Comparison of ENCODE assay signal across 19 mouse cellular contexts in genomic region chr10:80553997-80554396, GRCm38 (mm10). TPM values are rescaled to one million over a fixed set of nuclear protein-coding genes. Genes with fewer than 3 reads are reported as not detected.
DNase-seq lines count a peak whose midpoint lies in the region; ATAC-seq lines count a peak whose summit lies in the region.
"Had no signal": no experiment of that assay in that cellular context is flagged by ENCODE, and none has a peak within 500 bp of the region (broad histone marks: within the 10 kb centered on the region; RNA-seq: fewer than 3 reads in every experiment).

No protein-coding gene starts in this region.

- no peak overlapping the region for H3K4me2 ChIP-seq in heart, embryonic 14.5 days (ENCODE audit: low read length)
- peak overlapping the region; percentile 72 for H3K4me2 ChIP-seq in liver, embryonic 16.5 days (ENCODE audit: low read depth, low read length)
- H3K4me2 ChIP-seq: limb, embryonic 15.5 days had no signal

- peaks cover 17% of the 10 kb centered on the region for H3K36me3 ChIP-seq in heart, embryonic 14.5 days (ENCODE audit: control insufficient read depth, insufficient read depth, low read length)
- H3K36me3 ChIP-seq in megakaryocyte, embryonic 14.5 days (replicated peaks; ENCODE audit: low read length): peaks cover 63% of the 10 kb centered on the region
- peaks cover 9% of the 10 kb centered on the region for H3K36me3 ChIP-seq in liver, embryonic 16.5 days (ENCODE audit: control insufficient read depth, insufficient read depth)

- WGBS in heart, embryonic 14.5 days: 50% methylated on average over 6 of the region's 6 CpGs
- 50% methylated on average over 6 of the region's 6 CpGs for WGBS in liver, embryonic 16.5 days (ENCODE audit: insufficient replicate concordance)

- no peaks in the 10 kb centered on the region for H3K27me3 ChIP-seq in heart, embryonic 14.5 days (ENCODE audit: control insufficient read depth, insufficient read depth, low read length)
- no peaks in the 10 kb centered on the region for H3K27me3 ChIP-seq in megakaryocyte, embryonic 14.5 days (replicated peaks)
- H3K27me3 ChIP-seq in liver, embryonic 16.5 days (ENCODE audit: control insufficient read depth, insufficient read depth, low read depth, low read length): no peaks in the 10 kb centered on the region
- H3K27me3 ChIP-seq: limb, embryonic 15.5 days had no signal

- H3K27ac ChIP-seq in heart, embryonic 14.5 days (replicated peaks in 1 of 2; ENCODE audit: control insufficient read depth in 1 of 2, insufficient read depth in 1 of 2, low read depth in 2 of 2, low read length in 2 of 2): no peak overlapping the region; a peak in 1 of 4 replicates
- peak overlapping the region; percentile 93 for H3K27ac ChIP-seq in liver, embryonic 16.5 days (ENCODE audit: low read length)
- H3K27ac ChIP-seq: limb, embryonic 15.5 days had no signal

- H3K4me1 ChIP-seq in heart, embryonic 14.5 days (ENCODE audit: control insufficient read depth in 2 of 2, insufficient read depth in 2 of 2, low read length in 2 of 2): peaks cover 21 to 33% of the 10 kb centered on the region in 2 experiments
- H3K4me1 ChIP-seq in megakaryocyte, embryonic 14.5 days: peaks cover 76% of the 10 kb centered on the region
- peaks cover 50% of the 10 kb centered on the region for H3K4me1 ChIP-seq in liver, embryonic 16.5 days (ENCODE audit: control insufficient read depth, low read depth, low read length)

- no peak for DNase-seq in heart, adult 18-20 months
- no peak for DNase-seq in layer of hippocampus, adult 8-10 months (ENCODE audit: low spot score in 2 of 2)
- no peak for DNase-seq in retina, postnatal 1 day
- DNase-seq: B cell, adult 2 months; cerebellum, adult 8-10 months; gastrocnemius, postnatal 25 days; kidney, adult 2 months; kidney, postnatal 10 days; thymus, adult 18-20 months; thymus, postnatal 4 days had no signal

- peak overlapping the region; percentile 44 for H3K9ac ChIP-seq in heart, embryonic 14.5 days (ENCODE audit: low read length)
- H3K9ac ChIP-seq in liver, embryonic 16.5 days (ENCODE audit: low read depth, low read length): peak overlapping the region; percentile 63

- ATAC-seq in heart, embryonic 14.5 days (ENCODE audit: insufficient number of reproducible peaks, insufficient read depth, low FRiP score, low read depth): no peak
- ATAC-seq in megakaryocyte, adult 5-6 weeks (ENCODE audit: poor library complexity, severe bottlenecking): no peak
- peak; percentile 23 for ATAC-seq in erythroblast, adult 5-6 weeks (replicated peaks; ENCODE audit: low FRiP score, poor library complexity, severe bottlenecking)
- peak; percentile 18; the same call in 1 of the 2 replicates for ATAC-seq in liver, embryonic 16.5 days (ENCODE audit: low read depth)
- ATAC-seq: forebrain, embryonic 16.5 days; lung, postnatal 0 days had no signal

- no peaks in the 10 kb centered on the region for H3K9me3 ChIP-seq in heart, embryonic 14.5 days (ENCODE audit: control insufficient read depth, low read length)
- H3K9me3 ChIP-seq in megakaryocyte, embryonic 14.5 days: no peaks in the 10 kb centered on the region
- no peaks in the 10 kb centered on the region for H3K9me3 ChIP-seq in liver, embryonic 16.5 days (replicated peaks; ENCODE audit: control insufficient read depth, low read length)
- H3K9me3 ChIP-seq: limb, embryonic 15.5 days had no signal

- H3K4me3 ChIP-seq in heart, embryonic 14.5 days (ENCODE audit: control insufficient read depth in 1 of 2, insufficient read depth in 1 of 2, low read depth in 1 of 2, low read length in 2 of 2): no peak overlapping the region
- H3K4me3 ChIP-seq in megakaryocyte, embryonic 14.5 days (replicated peaks): peak overlapping the region; percentile 83
- peak overlapping the region; percentile 39 for H3K4me3 ChIP-seq in liver, embryonic 16.5 days (ENCODE audit: low read depth, low read length)
- H3K4me3 ChIP-seq: limb, embryonic 15.5 days had no signal

RNA-seq across cellular contexts. Expression of gene Rexo1, which starts 7.4 kb away (rescaled TPM):
- 16.7 and 17.0 TPM in 2 replicates for polyA plus RNA-seq in heart, embryonic 14.5 days (2014; fragmentation: Nextera tagmentation; extraction: Ambion mirVana)
- total RNA-seq in heart, adult 18-20 months (2021): 10 to 100 TPM; 11.2 to 11.6 TPM
- polyA plus RNA-seq in megakaryocyte, embryonic 14.5 days (2012; ENCODE audit: insufficient read depth, low replicate concordance): 81.2 and 149 TPM in 2 replicates
- total RNA-seq in megakaryocyte, adult 5-6 weeks (2015): 35.9 and 41.5 TPM in 2 replicates
- total RNA-seq in megakaryocyte, adult 5-6 weeks (2017): 19.4 and 19.9 TPM in 2 replicates
- total RNA-seq in erythroblast, adult 5-6 weeks (2015; ENCODE audit: low replicate concordance): 18.0 and 20.2 TPM in 2 replicates
- 10.7 and 12.0 TPM in 2 replicates for total RNA-seq in erythroblast, adult 5-6 weeks (2017; ENCODE audit: low replicate concordance)
- 10.9 and 12.1 TPM in 2 replicates for polyA plus RNA-seq in liver, embryonic 16.5 days (2015; fragmentation: Nextera tagmentation; extraction: Ambion mirVana)
- 10 to 100 TPM; 45.3 to 53.2 (median 49.5) TPM for total RNA-seq in layer of hippocampus, adult 8-10 months (2022)

RNA-seq across cellular contexts. Expression of gene Atp8b3, which starts 15.1 kb away (rescaled TPM):
- 0.08 and 0.09 TPM in 2 replicates for polyA plus RNA-seq in heart, embryonic 14.5 days (2014; fragmentation: Nextera tagmentation; extraction: Ambion mirVana)
- not detected for total RNA-seq in heart, adult 18-20 months (2021)
- polyA plus RNA-seq in megakaryocyte, embryonic 14.5 days (2012; ENCODE audit: insufficient read depth, low replicate concordance): 0.49 TPM in 1 of 2 replicates, not detected in the other
- not detected in 2 replicates for total RNA-seq in megakaryocyte, adult 5-6 weeks (2015)
- total RNA-seq in megakaryocyte, adult 5-6 weeks (2017): not detected in 2 replicates
- total RNA-seq in erythroblast, adult 5-6 weeks (2015; ENCODE audit: low replicate concordance): not detected in 2 replicates
- total RNA-seq in erythroblast, adult 5-6 weeks (2017; ENCODE audit: low replicate concordance): 0.43 TPM in 1 of 2 replicates, not detected in the other
- 0.02 TPM in 1 of 2 replicates, not detected in the other for polyA plus RNA-seq in liver, embryonic 16.5 days (2015; fragmentation: Nextera tagmentation; extraction: Ambion mirVana)
- total RNA-seq in layer of hippocampus, adult 8-10 months (2022): 1 to 10 TPM in 1 of 4 experiments, under 1 TPM in 3; 0.11 to 1.2 (median 0.17) TPM
- total RNA-seq: gastrocnemius, postnatal 25 days; hematopoietic stem cell, adult 5-6 weeks had no signal

RNA-seq across cellular contexts. Expression of gene Klf16, which starts 23.1 kb away (rescaled TPM):
- 3.5 and 5.0 TPM in 2 replicates for polyA plus RNA-seq in heart, embryonic 14.5 days (2014; fragmentation: Nextera tagmentation; extraction: Ambion mirVana)
- total RNA-seq in heart, adult 18-20 months (2021): 1 to 10 TPM; 5.2 to 5.5 TPM
- 35.6 and 98.1 TPM in 2 replicates for polyA plus RNA-seq in megakaryocyte, embryonic 14.5 days (2012; ENCODE audit: insufficient read depth, low replicate concordance)
- 2.6 and 3.3 TPM in 2 replicates for total RNA-seq in megakaryocyte, adult 5-6 weeks (2015)
- total RNA-seq in megakaryocyte, adult 5-6 weeks (2017): 3.9 and 5.3 TPM in 2 replicates
- 0.96 and 1.0 TPM in 2 replicates for total RNA-seq in erythroblast, adult 5-6 weeks (2015; ENCODE audit: low replicate concordance)
- 2.3 and 4.2 TPM in 2 replicates for total RNA-seq in erythroblast, adult 5-6 weeks (2017; ENCODE audit: low replicate concordance)
- 9.6 and 10.7 TPM in 2 replicates for polyA plus RNA-seq in liver, embryonic 16.5 days (2015; fragmentation: Nextera tagmentation; extraction: Ambion mirVana)
- 10 to 100 TPM; 47.5 to 51.9 (median 49.3) TPM for total RNA-seq in layer of hippocampus, adult 8-10 months (2022)

RNA-seq across cellular contexts. Expression of gene Abhd17a, which starts 36.1 kb away (rescaled TPM):
- polyA plus RNA-seq in heart, embryonic 14.5 days (2014; fragmentation: Nextera tagmentation; extraction: Ambion mirVana): 119 and 141 TPM in 2 replicates
- 10 to 100 TPM; 40.6 to 44.8 TPM for total RNA-seq in heart, adult 18-20 months (2021)
- polyA plus RNA-seq in megakaryocyte, embryonic 14.5 days (2012; ENCODE audit: insufficient read depth, low replicate concordance): 581 and 2,064 TPM in 2 replicates
- 64.8 and 82.1 TPM in 2 replicates for total RNA-seq in megakaryocyte, adult 5-6 weeks (2015)
- total RNA-seq in megakaryocyte, adult 5-6 weeks (2017): 21.7 and 31.6 TPM in 2 replicates
- 23.6 and 66.1 TPM in 2 replicates for total RNA-seq in erythroblast, adult 5-6 weeks (2015; ENCODE audit: low replicate concordance)
- 2.0 and 7.7 TPM in 2 replicates for total RNA-seq in erythroblast, adult 5-6 weeks (2017; ENCODE audit: low replicate concordance)
- polyA plus RNA-seq in liver, embryonic 16.5 days (2015; fragmentation: Nextera tagmentation; extraction: Ambion mirVana): 31.4 and 35.9 TPM in 2 replicates
- total RNA-seq in layer of hippocampus, adult 8-10 months (2022): 100 to 1,000 TPM; 144 to 155 (median 147) TPM

RNA-seq across cellular contexts. Expression of gene Scamp4, which starts 48.7 kb away (rescaled TPM):
- polyA plus RNA-seq in heart, embryonic 14.5 days (2014; fragmentation: Nextera tagmentation; extraction: Ambion mirVana): 65.9 and 67.1 TPM in 2 replicates
- total RNA-seq in heart, adult 18-20 months (2021): 10 to 100 TPM; 20.1 to 22.2 TPM
- polyA plus RNA-seq in megakaryocyte, embryonic 14.5 days (2012; ENCODE audit: insufficient read depth, low replicate concordance): 19.2 and 31.4 TPM in 2 replicates
- 16.9 and 22.3 TPM in 2 replicates for total RNA-seq in megakaryocyte, adult 5-6 weeks (2015)
- total RNA-seq in megakaryocyte, adult 5-6 weeks (2017): 4.8 and 11.4 TPM in 2 replicates
- 7.3 and 14.0 TPM in 2 replicates for total RNA-seq in erythroblast, adult 5-6 weeks (2015; ENCODE audit: low replicate concordance)
- total RNA-seq in erythroblast, adult 5-6 weeks (2017; ENCODE audit: low replicate concordance): 2.6 and 3.1 TPM in 2 replicates
- polyA plus RNA-seq in liver, embryonic 16.5 days (2015; fragmentation: Nextera tagmentation; extraction: Ambion mirVana): 35.3 and 38.3 TPM in 2 replicates
- 10 to 100 TPM; 39.3 to 58.6 (median 42.8) TPM for total RNA-seq in layer of hippocampus, adult 8-10 months (2022)

Comparison
In these comparisons a context has a peak if more than half of its experiments do, and no peak if none do; other contexts are left out.
1. ATAC-seq: peak in erythroblast, adult 5-6 weeks (single experiment) and liver, embryonic 16.5 days (single experiment); none in heart, embryonic 14.5 days (single experiment) and megakaryocyte, adult 5-6 weeks (single experiment).
2. H3K4me3 ChIP-seq: peak in megakaryocyte, embryonic 14.5 days (single experiment) and liver, embryonic 16.5 days (single experiment); none in heart, embryonic 14.5 days (0 of 2).
3. RNA of gene Klf16, which starts 23.1 kb away (total RNA-seq): 47.5 to 51.9 TPM in layer of hippocampus, adult 8-10 months; 5.2 to 5.5 TPM in heart, adult 18-20 months, 2.6 to 5.3 TPM in megakaryocyte, adult 5-6 weeks and 0.96 to 4.2 TPM in erythroblast, adult 5-6 weeks; every median in the first group is over 4 times any median in the second.